Mouse (Mus musculus) retina, adult 2 months (tissue): ENCODE measurements at regions not wholly inside any gene's neighbourhood (a gene's known extent, or its start where the extent isn't known, plus 50 kb on each side); places are given as distances from the start of the nearest gene placed in this dataset.

Experiments
- DNase-seq: peaks from one replicate; pipeline ENCODE4 v3.0.0-alpha.2; 2012; ENCODE audit warnings: low read depth, low spot score

DNA sequence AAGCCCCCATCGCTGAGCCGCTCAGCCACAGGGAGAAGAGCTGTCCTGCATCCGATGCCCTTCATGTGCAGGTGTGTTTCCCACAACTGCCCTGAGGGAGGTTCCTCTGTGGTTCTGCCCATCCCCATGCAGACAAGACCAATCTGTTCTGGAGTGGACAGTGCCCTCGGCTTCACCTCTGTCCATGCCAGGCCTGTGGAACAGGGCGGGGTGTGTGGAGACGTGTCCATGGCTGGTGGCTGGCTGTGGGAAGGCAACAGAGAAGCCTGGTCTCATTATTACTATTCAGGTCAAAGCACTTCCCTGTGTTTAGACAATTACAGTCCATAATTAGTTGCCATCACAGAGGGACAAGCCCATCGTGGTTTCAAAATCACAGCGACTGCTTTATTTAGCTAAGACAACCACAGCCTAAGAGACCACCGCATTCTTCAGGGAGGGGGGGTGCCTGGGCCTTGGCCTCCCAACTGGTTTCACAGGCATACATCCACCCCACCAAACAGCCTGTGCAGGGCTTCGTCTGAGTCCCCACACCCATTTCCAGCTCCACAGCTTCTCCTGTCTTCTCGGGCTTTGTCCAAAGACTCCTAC lies 97.7 kb downstream of the Rplp1 start:
- DNase-seq: no peak

DNA sequence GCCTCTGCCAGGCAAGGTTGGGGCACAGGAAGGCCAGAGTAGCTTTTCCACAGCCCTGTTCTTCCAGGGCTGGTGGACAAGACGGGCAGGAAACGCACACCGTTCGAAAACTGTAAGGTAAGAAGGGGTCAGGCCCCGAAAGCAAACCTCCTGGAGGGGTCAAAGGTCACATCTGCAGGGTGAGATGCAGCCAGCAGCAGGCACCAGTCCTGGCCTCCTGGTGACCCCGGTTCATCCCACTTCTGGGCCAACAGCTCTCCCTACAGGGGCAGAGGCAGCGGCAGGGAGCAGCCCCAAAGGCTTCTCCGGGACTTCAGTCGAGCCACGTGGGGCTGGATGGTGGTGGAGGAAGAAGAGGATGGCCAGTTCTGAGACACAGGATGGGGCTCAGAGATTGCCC lies 98.3 kb downstream of the Rplp1 start:
- no peak for DNase-seq

DNA sequence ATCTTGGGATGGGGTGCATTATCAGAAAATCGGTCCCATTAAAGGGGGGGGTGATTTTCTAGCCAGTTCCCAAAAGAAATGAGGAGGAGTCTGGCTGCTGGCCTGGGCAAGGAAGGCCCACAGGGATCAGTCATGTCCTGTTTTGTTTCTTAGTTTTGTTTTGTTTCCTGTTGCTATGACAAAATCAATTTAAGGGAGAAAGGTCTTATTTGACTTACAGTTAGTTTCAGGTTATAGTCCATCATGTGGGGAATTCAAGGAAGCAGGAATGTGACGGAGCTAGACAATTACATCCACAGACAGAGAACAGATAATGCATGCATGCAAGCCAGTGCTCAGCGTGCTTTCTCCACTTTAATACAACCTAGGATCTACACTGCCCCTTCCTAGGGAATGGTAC lies 101.1 kb downstream of the Rplp1 start:
- no peak for DNase-seq

DNA sequence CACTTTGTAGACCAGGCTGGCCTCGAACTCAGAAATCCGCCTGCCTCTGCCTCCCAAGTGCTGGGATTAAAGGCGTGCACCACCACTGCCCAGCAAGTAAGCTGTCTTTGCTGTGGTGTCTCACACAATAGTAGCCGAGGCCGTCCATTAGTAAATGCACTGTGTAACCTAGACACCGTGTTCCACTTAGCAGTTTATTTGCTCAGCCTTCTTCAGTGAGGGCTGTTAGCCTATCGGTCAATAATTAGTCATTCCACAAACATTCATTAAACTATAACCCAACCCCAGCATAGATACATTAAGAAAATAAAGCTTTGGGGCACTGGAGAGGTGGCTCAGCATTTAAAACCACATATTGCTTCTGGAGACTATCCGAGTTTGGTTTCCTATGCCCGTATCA lies 102.0 kb downstream of the Rplp1 start:
- no peak for DNase-seq

DNA sequence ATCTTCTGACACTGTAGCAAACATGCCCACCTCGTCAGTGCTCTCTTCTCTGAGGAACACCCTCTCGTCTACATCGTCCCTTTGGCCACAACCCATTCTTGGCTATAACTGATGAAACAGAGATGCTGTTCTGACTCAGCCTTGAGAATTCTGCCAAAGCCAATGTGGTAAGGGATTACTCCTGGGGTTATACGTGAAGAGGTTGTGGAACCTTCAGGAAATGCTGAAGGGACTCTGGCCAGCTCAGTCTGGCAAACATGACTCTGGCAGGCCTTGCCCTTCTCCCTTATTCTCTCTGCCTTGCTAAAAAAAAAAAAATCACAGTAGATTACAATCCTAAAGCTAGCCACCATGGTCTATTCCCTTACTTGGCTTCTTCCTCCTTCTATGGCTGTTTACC lies 103.9 kb downstream of the Rplp1 start:
- DNase-seq: no peak

DNA sequence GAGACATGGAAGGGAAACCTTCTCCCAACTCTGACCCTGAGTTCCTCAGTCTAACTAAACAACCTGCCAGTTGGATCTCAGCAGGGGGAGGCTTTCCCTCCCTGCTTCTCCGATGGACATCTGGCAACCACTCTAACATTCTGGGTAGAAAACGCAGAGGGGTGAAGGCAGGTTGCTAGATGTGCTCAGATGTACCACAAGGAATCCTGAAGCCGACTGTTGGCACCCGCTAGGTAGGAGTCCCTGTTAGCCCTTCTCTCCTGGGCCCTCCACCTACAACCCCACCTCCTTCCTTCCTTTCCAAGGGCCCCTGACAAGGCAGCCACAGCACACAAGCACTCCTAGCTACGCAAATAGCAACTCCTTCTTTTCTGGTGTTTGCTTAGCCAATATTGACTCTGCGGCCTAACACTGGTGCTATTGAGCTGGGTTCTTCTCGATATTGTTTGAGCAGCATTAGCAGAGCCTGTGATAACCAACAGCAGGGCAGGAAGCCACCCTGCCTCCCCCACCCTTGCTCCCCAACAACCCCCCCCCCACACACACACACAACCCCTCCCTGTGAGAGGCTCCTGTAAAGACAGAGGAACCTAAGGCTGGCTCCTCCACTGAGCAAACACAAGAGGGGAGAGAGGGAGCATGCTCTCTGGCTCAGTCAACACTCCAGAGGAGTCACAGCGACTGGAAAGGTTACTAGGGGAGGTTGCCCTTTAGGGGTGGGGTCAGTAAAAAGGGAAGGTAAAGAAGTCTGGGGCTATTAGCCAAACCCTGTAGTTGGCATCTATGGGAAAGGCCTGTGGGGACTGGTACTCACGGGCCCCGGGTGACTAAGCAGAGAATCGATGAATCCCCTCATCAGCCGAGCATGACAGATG lies 105.8 kb downstream of the Rplp1 start:
- DNase-seq: no peak

DNA sequence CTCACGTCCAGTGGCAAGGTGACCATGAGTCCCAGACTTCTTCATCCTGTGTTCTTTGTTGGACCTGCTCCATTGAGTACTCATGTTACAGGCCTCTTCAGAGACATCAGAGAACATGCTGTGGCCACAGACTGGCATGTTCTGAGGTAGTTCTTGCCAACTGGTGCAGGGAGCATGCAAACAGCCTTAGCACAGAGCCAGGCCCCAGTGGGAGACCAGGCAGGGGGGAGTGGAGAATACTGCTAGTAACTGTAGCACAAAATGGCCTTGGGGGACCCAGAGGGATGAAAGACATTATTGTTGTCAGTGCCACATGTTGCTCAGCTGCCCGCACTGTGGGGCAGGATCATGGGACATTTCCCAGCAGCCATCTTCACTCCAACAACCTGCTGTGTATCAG lies 108.4 kb downstream of the Rplp1 start:
- DNase-seq: no peak

DNA sequence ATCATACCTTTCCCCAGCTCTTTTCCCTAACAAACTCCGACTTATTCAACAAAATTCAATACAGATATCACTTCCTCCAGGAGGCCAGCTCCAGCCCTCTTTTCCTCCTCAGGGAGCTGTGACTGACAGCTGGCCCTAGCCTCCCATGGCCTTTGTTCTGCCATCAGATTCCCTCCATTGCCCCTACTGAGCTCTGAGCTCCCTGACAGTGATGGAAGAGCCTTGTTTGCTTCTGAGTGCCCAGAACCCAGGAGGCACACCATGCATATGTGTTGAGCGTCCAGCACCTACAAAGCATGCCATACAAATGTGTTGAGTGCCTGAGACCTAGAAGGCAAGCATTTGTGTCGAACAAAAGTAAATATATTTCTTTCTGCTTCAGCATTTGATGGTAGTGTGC lies 110.8 kb downstream of the Rplp1 start:
- DNase-seq: no peak

DNA sequence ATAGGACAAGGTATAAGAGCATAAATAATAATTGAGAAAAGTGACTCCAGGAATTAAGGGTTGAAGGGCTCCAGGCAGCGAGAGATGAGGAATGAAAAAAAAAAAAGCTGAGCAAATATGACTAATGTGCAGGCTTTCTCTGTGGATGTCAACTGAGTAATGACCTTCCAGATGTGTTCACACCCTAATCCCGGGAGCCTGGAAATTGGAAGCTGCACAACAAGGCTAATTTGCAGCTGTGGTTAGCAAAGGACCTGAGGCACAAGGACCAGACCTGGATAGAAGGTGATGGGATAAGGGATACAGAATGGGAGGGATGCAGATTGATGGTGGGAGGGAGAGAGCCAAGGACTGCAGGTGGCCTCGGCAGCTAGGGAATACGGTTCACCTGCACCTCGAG lies 111.6 kb downstream of the Rplp1 start:
- DNase-seq: no peak

DNA sequence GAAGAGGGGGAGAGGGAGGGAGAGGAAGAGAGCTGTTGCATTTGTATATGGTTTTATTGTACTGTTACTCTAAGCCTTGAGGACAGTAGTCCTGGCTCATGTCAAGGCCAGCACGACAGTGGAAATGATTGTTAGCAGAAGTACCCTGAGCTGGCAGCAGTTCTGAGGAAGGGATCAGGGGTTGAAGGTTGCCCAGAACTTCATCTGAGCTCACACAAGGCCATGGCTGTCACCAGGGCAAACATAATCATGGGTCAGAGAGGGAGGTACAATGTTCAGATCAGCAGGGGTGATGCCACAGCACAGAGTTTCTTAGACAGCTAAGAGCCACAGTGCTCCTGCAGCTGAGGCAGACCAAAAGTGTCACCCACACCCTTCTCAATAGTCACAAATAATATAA lies 114.8 kb downstream of the Rplp1 start:
- no peak for DNase-seq

DNA sequence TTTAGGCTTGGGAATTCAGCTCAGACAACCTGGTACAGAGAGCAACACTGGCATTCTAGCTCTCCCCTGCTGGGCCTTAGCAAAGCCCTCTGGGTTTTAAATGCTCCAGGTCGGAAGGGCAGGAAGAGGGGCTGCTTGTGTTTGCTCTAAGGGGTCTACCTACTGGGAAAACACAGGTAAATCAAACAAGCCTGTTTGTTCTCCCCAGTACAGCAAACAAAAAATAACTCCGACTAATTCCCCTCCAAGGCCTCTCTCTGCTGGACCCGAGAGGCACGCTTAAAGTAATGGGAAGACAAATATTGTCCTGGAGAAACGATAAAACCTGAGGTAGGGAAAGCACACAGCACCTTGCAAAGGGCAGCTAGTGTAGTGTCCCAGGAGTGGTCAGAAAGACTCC lies 118.4 kb downstream of the Rplp1 start:
- no peak for DNase-seq

DNA sequence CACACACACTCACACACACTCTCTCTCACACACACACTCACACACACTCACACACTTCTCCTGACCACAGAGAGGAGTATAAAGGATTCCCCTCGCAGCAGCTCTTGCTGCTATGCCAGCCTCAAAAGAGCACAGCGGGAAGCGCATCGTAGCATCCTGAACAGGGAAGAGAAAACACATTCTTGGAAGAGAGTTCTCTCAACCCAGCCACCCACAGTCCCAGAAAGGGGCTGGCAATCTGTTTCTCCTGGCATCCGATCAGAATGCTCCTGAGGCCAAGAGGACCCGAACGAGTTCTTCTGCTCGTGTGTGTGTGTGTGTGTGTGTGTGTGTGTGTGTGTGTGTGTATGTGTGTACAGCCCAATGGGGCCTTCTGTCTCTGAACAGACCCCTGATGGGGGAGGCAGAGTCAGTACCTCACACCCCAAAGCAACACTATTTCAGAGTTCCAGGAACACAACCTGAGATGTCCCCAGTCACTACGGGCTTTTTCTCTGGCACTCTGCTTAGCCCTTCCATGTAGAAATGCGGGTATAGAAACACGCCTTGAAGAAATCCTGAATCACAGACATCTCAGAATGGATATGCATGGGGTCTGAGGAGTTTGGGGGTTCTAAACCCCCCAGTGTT lies 122.8 kb downstream of the Rplp1 start:
- no peak for DNase-seq

DNA sequence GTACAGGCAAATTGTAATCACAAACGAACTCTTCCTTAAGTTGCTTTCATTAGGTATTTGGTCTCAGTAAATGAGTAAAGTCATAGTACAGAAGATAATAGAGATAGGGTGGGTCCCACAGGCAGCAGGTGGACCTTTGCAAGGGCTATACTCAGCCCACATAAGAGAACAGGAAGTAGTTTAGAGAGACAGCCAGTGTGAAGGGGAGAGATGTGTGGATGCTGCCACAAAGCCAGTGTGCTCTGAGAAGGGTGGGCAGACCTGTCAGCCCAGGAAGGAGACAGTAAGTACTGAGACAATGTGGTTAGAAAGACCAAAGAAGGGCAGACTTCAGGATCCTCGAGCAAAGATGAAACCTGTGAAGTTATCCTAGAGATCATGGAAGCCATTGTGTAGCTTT lies 123.5 kb downstream of the Rplp1 start:
- no peak for DNase-seq

DNA sequence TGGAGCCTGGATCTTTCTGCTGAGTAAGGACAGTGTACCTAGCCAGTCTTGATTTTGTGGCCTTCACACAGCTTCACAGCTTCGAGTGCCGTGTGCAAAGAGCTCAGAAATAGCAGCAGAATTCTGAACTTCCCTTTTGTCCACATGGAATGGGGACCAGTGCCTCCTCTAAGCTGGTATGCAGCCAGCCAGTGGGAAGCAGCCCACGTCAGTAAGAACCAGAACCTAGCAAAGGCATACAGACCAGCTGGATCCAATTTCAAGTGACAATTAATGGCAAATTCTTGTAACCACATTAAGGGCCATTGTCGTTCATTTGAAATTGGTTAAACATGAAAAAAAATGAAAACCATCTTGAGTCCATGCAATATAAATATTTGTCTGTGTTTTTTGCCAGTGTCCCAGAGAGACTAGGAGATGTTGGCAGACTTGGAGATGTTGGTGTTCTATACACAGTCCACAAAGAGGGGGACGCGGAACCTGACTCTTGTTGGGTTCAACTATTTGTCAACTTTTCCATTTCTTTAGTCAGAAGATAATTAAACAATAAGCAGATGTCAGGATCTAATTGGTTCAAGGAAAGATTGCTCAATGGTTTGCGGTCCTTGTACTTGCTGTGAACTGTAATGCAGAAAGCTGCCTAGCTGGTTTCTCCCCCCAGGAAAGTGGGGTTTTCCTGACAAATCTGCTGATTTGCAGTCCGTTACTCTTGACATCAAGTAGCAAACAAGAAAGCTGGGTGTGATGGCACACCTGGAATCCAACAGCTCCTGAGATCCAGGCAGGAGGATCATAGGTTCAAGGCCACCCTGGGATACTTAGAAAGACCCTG lies 125.1 kb downstream of the Rplp1 start:
- DNase-seq: no peak

DNA sequence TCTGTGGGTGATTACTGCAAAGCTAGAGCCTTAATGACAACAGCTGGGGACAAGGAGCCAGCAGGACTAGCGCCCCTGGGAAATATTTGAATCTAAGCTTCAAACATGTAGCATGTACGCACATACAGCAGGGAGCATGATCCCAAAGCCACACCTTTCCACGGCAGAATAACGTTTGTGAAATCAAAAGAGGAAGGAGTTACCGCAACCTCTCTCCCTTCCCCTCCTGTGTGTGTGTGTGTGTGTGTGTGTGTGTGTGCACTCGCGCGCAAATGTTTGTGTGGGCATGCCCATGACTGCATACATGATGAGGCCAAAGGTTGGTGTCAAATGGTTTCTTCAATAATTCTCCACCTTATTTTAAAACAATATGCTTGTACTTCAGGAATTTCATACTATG lies 132.9 kb downstream of the Rplp1 start:
- no peak for DNase-seq

DNA sequence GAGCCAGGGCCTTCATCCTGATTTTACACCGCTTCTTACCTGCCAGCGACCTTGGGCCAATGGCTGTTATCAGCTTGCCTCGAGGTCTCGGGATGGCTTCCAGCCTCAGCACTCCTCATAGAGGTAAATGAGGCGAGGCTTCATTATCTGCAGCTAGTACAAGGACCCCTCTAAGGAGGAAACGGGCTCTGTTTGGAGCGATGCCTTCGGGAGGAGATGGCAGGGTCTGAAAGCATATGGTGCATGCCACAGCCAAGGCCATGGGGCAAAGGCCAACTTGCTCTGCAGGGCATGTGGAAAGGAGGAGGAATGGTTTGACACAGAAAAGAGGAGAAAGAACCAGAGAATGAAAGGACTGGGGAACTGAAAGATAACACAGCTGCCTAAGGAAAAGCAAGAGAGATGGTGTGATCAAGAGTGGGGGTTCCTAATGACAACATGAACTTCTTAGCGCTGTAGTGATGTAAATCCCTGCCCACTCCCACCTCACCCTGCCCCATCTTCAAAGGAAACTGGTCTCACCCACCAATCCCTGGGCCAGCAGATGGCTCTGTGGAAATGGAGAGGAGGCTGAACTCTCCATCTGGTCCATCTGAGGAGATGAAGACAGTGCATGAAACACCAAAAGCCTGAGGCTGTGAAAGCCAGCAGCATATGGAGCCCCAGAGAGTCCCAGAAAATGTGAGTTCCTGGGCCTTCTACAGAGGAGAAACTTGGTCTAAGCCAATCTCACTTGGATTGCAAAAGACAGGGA lies 134.0 kb downstream of the Rplp1 start:
- DNase-seq: no peak

DNA sequence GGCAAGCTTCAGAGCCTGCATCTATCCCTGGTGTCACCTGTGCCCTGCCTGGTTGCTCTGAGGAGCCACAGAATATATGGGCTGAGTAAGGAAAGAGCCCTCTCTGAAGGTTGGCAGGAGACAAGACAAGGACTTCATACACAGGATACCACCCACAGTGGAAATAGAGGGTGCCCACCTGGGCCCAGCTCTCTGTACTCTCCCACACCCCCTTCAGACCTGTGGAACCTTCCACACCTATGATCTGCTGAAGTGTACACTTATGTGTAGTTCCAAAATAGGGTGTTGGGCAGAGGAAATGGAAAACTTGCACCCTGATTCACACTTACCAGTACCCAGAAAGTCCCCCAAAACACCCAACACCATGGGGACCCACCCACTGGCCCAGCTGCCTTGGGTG lies 135.2 kb downstream of the Rplp1 start:
- no peak for DNase-seq

DNA sequence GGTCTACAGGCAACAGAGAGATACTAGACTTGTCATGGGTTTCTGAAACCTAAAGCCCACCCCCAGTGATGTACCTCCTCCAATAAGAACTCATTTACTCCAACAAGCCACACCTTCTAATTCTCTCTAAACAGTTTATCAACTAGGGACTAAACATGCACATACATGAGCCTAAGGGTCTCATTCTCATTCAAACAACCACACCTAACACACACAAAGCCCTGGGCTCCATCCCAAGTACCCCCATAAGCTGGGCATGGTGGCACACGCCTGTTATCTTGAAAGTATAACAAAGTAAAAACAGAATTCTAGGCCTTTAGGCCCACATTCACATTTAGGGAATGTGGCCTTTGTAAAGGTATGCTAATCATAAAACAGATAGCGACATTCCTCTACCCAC lies 137.9 kb downstream of the Rplp1 start:
- no peak for DNase-seq

DNA sequence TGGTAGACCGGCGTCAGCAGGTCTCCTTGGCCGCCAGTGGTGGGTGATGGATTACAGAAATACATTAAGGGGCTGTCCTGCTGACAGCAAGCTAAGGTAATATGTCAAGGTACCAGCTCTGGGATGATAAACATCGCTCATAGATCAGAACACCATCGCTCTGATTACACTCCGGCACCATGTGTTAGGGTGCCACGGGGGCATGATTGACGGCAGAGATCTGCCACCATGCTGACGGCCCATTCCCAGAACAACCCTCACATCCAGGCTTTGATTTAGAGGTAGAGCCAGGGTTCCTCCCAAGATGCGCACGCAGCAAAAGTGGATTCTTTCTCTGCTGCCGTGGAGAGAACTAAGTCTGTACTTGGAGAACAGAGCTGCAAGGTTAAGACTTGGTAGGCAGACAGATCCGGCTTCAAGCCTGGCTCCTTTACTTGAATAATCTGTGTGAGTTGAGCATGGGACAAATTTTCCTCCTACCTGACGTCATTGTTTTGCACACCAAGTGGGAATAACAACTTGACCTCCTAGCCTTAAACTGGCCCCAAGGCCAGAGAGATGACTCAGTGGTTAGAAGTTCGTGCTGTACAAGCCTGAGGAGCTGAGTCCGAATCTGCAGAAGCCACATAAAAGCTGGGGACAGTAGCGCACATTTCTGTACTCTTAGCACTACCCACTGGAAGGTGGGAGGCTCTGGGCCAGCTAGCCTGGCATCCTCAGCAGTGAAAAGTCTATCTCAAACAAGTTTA lies 144.0 kb downstream of the Rplp1 start:
- no peak for DNase-seq

DNA sequence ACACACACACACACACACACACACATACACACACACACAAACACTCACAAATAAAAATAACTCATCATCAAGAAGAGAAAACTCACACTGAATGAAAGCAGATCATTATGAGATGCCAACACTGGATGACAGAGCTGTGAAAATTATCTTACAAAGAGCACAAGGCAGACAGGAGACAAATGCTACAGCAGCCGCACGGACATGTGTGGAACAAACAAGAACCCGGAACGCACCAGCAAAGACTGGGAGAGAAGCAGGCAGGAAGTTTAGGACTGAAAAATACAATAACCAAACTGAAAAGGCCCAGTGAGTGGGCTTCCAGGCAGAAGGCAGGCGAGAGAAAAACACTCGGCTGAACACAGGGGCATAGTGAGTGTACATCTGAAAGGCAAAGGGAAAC lies 148.2 kb downstream of the Rplp1 start:
- DNase-seq: no peak

DNA sequence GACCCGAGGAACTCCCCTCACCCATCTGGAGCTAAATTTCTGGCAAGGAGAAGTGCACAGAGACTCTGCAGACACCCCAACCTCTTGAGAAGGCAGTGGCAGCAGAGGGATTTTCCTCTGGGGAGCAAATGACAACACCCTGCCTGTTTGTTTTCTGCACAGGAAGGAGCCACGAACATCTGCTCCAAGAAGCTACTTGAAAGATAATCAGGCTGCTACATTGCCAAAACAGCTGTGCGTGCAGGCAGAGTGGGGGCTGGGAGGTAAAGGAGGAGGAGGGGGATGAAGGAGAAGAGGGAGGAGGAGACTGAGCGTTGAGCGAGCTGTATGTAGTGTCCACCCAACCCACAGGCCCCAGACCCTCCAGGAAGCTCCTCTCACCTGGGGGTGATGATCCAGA lies 149.0 kb downstream of the Rplp1 start:
- no peak for DNase-seq
